Mouse (Mus musculus): ENCODE results near the gene Gnai1.

- TF ChIP-seq EP300 (IDR thresholded peaks at IDR 0.05; ENCODE audit: low read depth) (no peak), CTCF (IDR thresholded peaks at IDR 0.05; ENCODE audit: low read depth) (no peak)
Observed at GRCm38 (mm10) chr5:18343455-18344142, 16.6 kb downstream of the Gnai1 start.
